Mouse (Mus musculus) gastrocnemius, postnatal 36 days (tissue): ENCODE data around the gene Rom1. TPM values are rescaled to one million over a fixed set of nuclear protein-coding genes. Genes with fewer than 3 reads are reported as not detected.

ENCODE experiments used
- microRNA-seq, 2 experiments: library from miRNA; unstranded; fragments of <30 nt; microRNA quantifications; one replicate each; pipeline ENCODE4 v1.2.0; 2021
- total RNA-seq, 2 experiments: library from RNA; stranded (reverse); gene quantifications; 2 replicates each; pipeline ENCODE4 v1.2.3; 2021

The Rom1 gene
- total RNA-seq, 2 experiments from 2014 or later: 6.9 to 11.0 TPM

Small RNA genes within 50 kb of the gene (microRNA-seq; reads per million reads assigned to microRNA genes)
- 0 reads per million in 2 experiments for gene Mir5136

Other genes with a start within 250 kb of the Rom1 start
- gene Slc3a2, start 206.0 kb downstream of the Rom1 start, total RNA-seq: 10 to 100 TPM; 27.9 to 30.0 TPM
- gene Wdr74, start 193.5 kb downstream of the Rom1 start, total RNA-seq: 10 to 100 TPM; 15.2 to 20.4 TPM
- gene 1700092M07Rik, start 188.6 kb downstream of the Rom1 start, total RNA-seq: under 1 TPM in 1 of 2 experiments, not detected in 1; 0.66 TPM
- 10 to 100 TPM; 19.0 to 19.9 TPM for gene Stx5a, start 187.9 kb downstream of the Rom1 start, total RNA-seq
- 10 to 100 TPM; 24.1 to 32.9 TPM for gene Nxf1, start 172.3 kb downstream of the Rom1 start, total RNA-seq
- 10 to 100 TPM; 79.6 to 84.2 TPM for gene Tmem223, start 158.4 kb downstream of the Rom1 start, total RNA-seq
- 1 to 10 TPM; 6.1 to 8.2 TPM for gene Tmem179b, start 154.9 kb downstream of the Rom1 start, total RNA-seq
- gene Taf6l, start 142.9 kb downstream of the Rom1 start, total RNA-seq: 1 to 10 TPM; 4.6 to 4.9 TPM
- gene Polr2g, start 130.8 kb downstream of the Rom1 start, total RNA-seq: 10 to 100 TPM; 32.0 to 35.4 TPM
- gene Zbtb3, start 126.8 kb downstream of the Rom1 start, total RNA-seq: under 1 TPM; 0.42 to 0.74 TPM
- 1 to 10 TPM; 9.2 TPM for gene Ttc9c, start 110.0 kb downstream of the Rom1 start, total RNA-seq
- gene Hnrnpul2, start 109.3 kb downstream of the Rom1 start, total RNA-seq: 10 to 100 TPM; 31.0 to 36.6 TPM
- gene AC129217.1, start 99.6 kb downstream of the Rom1 start, total RNA-seq: 1 to 10 TPM in 1 of 2 experiments, not detected in 1; 1.4 TPM
- 10 to 100 TPM; 15.9 to 17.8 TPM for gene Bscl2, start 91.9 kb downstream of the Rom1 start, total RNA-seq
- not detected for gene Gng3, start 90.2 kb downstream of the Rom1 start, total RNA-seq
- gene Lrrn4cl, start 78.6 kb downstream of the Rom1 start, total RNA-seq: 1 to 10 TPM; 5.8 to 8.8 TPM
- 100 to 1,000 TPM; 197 to 321 TPM for gene Ubxn1, start 57.9 kb downstream of the Rom1 start, total RNA-seq
- gene Uqcc3, start 48.4 kb downstream of the Rom1 start, total RNA-seq: 10 to 100 TPM; 56.4 to 67.2 TPM
- 1 to 10 TPM; 3.5 TPM for gene Lbhd1, start 45.6 kb downstream of the Rom1 start, total RNA-seq
- not detected for gene Gm49403, start 45.4 kb downstream of the Rom1 start, total RNA-seq
- 10 to 100 TPM; 15.6 to 17.1 TPM for gene 1810009A15Rik, start 40.5 kb downstream of the Rom1 start, total RNA-seq
- under 1 TPM in 1 of 2 experiments, not detected in 1; 0.84 TPM for gene Gm49416, start 40.4 kb downstream of the Rom1 start, total RNA-seq
- 1 to 10 TPM; 8.4 to 9.4 TPM for gene Ints5, start 36.4 kb downstream of the Rom1 start, total RNA-seq
- gene Ganab, start 31.3 kb downstream of the Rom1 start, total RNA-seq: 10 to 100 TPM; 19.3 to 19.9 TPM
- 10 to 100 TPM; 28.3 to 31.2 TPM for gene B3gat3, start 9.0 kb downstream of the Rom1 start, total RNA-seq
- 1 to 10 TPM; 5.1 to 7.3 TPM for gene Eml3, start 196 bp upstream of the Rom1 start, total RNA-seq
- gene Mta2, start 12.5 kb upstream of the Rom1 start, total RNA-seq: 10 to 100 TPM; 19.4 to 24.1 TPM
- 1 to 10 TPM; 6.0 to 7.7 TPM for gene Tut1, start 24.5 kb upstream of the Rom1 start, total RNA-seq
- gene Eef1g, start 37.7 kb upstream of the Rom1 start, total RNA-seq: 100 to 1,000 TPM; 441 to 447 TPM
- 100 to 1,000 TPM; 171 to 208 TPM for gene Ahnak, start 59.9 kb upstream of the Rom1 start, total RNA-seq
- gene Scgb1a1, start 158.6 kb upstream of the Rom1 start, total RNA-seq: not detected
- gene Asrgl1, start 206.3 kb upstream of the Rom1 start, total RNA-seq: 10 to 100 TPM; 30.2 to 32.2 TPM